Mouse (Mus musculus): ENCODE measurements around the gene Sirpa. TPM values are rescaled to one million over a fixed set of nuclear protein-coding genes. Genes with fewer than 3 reads are reported as not detected.
A peak's percentile ranks its signal among the peaks of the same experiment; 100 is the strongest.

Gene Sirpa
- polyA plus RNA-seq, 1 experiment from 2014 or later: 24.1 TPM

DNA sequence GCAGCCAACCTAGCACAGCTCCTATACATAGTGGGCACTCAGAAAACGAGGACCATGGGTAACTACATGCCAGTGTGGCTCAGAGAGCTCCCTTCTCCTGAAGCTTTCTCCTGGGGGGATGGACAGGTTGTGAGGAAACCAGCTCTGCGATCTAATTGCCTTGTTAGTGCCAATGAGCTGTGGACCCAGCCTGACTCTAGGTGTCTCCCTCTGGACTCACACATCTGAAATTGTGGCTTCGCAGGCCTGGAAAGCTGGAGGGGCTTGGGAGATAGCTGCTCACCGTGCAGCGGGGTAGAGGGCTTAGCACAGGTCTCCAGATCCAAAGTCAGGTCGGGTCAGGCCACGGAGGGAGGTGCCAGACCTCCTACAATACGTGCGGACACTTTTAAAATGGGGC, 5.5 kb downstream of the Sirpa start:
- no peak overlapping the region for H3K4me2 ChIP-seq
- H3K27me3 ChIP-seq: peaks cover 3% of the 10 kb centered on the region; the same call in 1 of the 2 replicates
- H3K4me3 ChIP-seq: no peak overlapping the region
- H3K9ac ChIP-seq: no peak overlapping the region
- H3K27ac ChIP-seq: no peak overlapping the region
- 74% methylated on average over 9 of the region's 9 CpGs for WGBS
- H3K4me1 ChIP-seq: peaks cover 26% of the 10 kb centered on the region
- H3K36me3 ChIP-seq: no peaks in the 10 kb centered on the region
- ATAC-seq (ENCODE audit: insufficient number of reproducible peaks, insufficient read depth, low FRiP score, low TSS enrichment, low read depth): no peak
- H3K9me3 ChIP-seq: no peaks in the 10 kb centered on the region

DNA sequence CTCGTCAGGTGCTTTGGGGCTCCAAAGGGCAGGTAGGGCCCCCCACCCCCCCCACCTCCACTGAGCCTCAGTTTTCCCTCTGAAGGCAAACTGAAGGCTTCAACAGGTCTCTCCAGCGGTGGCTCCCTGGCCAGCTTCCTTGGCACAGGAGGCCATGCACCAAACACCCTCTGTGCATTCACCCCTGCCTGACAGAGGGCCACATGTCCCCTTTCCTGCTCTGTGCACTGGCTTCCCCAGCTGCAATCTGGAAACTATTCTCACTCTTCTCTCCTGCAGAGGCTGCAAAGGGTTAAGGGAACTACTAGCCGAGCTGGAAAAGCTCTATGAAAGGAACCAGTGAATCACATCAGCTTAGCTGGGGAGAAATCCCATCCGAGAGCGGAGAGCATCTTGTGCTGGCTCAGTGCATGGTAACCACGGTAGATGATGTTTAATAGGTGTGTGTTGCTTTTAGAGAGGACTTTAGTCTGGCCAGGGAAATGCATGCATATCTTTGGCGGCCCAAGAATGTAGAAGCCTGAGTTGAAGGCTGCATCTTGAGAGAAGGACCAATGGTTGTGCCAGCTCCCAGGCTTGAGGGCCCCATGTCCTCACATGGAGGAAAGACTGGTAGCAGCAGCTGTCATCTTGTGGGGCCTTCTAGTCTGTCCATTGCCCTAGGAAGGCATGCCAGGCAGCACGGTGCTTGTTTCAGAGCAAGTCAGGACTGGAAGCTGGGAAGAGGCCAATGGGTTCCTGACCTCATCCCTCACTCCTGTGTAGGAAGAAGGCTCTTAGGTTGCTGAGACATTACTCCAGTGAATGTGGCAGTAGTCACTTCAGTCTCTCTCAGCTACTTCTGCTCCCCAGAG, 6.8 kb downstream of the Sirpa start:
- no peak for ATAC-seq (ENCODE audit: insufficient number of reproducible peaks, insufficient read depth, low FRiP score, low TSS enrichment, low read depth)
- no peak overlapping the region for H3K4me2 ChIP-seq
- H3K36me3 ChIP-seq: no peaks in the 10 kb centered on the region
- no peak overlapping the region for H3K4me3 ChIP-seq
- H3K9me3 ChIP-seq: no peaks in the 10 kb centered on the region
- WGBS: 41% methylated on average over 8 of the region's 8 CpGs
- H3K27ac ChIP-seq: no peak overlapping the region
- H3K9ac ChIP-seq: no peak overlapping the region
- H3K4me1 ChIP-seq: peaks cover 15% of the 10 kb centered on the region
- no peaks in the 10 kb centered on the region for H3K27me3 ChIP-seq

DNA sequence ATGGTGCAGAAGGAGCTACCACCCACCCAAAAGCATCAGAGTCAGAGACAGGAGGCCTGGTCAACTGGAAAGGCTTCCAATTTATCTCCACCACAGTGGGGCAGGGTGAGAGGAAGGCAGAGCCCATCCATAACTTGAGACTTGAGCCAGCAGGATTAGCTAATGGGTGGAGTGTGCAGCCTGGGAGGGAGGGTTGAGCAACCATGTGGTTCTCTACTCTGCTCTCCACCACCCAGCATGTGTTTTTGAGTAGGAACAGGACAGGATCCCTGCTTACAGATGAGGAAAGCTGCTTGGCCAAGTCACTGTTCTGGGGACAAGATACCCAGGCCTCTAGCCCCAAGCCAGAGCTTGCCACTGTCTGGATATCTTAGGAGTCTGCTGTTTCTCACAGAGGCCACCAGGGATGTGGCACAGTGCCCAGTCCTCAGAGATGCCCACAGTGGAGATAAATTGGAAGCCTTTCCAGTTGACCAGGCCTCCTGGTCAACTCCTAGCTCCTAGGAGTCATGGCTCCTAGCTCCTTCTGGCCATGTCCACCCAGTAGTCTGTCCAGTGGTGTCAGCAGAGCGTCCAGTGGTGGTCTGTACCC, 8.5 kb downstream of the Sirpa start:
- Histone ChIP-seq H3K4me3 (no peak overlapping the region), H3K36me3 (no peaks in the 10 kb centered on the region), H3K27ac (no peak overlapping the region), H3K9me3 (no peaks in the 10 kb centered on the region), H3K27me3 (no peaks in the 10 kb centered on the region), H3K4me1 (peaks cover 11% of the 10 kb centered on the region), H3K4me2 (no peak overlapping the region), H3K9ac (no peak overlapping the region)
- 83% methylated on average over 1 of the region's 1 CpGs for WGBS
- ATAC-seq (ENCODE audit: insufficient number of reproducible peaks, insufficient read depth, low FRiP score, low TSS enrichment, low read depth): no peak

DNA sequence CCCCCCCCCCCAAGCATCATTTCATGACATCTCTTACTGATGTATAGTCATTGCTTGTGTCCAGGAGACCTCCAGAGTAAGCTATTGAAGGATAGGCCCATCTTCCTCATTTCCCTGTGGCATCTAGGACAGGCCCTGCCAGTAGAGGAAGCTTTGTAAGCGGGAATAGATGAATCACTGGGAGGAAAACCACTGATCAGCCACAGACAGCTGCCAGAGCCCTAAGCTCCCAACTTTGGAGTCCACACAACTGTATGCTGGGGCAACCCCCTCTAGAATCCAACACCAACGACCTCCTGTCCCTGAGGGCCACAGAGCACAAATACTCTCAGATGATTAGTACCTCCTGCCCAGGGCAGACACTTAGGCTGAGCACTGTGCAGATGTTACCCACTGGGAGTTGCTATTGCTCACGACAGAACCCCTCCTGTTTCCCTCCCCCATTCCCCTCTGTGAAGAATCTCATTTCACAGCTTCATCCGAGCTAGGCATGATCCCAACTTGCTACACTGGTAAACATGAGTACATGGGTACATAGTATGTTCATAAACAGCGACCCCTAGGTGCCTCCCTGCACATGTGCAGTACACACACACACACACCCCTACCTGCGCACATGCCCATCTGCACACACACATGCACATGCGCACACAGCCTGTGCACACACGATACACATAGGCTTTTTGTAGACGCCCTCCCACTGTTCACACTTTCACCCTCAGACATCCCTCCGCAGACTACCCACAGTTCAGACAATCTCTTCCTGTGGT, 9.4 kb downstream of the Sirpa start:
- no peak for ATAC-seq (ENCODE audit: insufficient number of reproducible peaks, insufficient read depth, low FRiP score, low TSS enrichment, low read depth)
- 73% methylated on average over 10 of the region's 10 CpGs for WGBS
- Histone ChIP-seq H3K27me3 (no peaks in the 10 kb centered on the region), H3K27ac (no peak overlapping the region), H3K4me2 (no peak overlapping the region), H3K9me3 (no peaks in the 10 kb centered on the region), H3K4me1 (peaks cover 14% of the 10 kb centered on the region), H3K4me3 (no peak overlapping the region), H3K36me3 (no peaks in the 10 kb centered on the region), H3K9ac (no peak overlapping the region)

DNA sequence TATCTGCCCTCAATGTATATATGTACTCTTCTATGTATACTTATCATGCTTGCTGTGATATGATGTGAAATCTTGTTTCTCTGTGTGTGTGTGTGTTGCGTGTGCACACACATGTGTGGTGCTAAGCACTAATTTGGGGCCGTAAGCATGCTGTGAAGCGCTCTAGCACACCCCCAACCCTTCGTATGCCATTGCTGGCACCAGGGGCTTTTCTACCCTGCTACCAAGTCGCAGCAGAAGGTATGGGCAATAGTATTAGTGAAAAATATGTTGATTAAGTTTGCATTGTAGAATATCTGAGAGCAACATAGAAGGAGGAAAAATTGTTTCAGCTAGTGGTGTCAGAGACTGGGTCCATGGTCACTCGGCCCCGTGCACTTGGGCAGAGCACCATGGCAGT, 10.2 kb downstream of the Sirpa start:
- no peaks in the 10 kb centered on the region for H3K27me3 ChIP-seq
- ATAC-seq (ENCODE audit: insufficient number of reproducible peaks, insufficient read depth, low FRiP score, low TSS enrichment, low read depth): no peak
- no peak overlapping the region for H3K4me3 ChIP-seq
- no peaks in the 10 kb centered on the region for H3K9me3 ChIP-seq
- no peak overlapping the region for H3K9ac ChIP-seq
- 93% methylated on average over 7 of the region's 7 CpGs for WGBS
- H3K4me1 ChIP-seq: peaks cover 14% of the 10 kb centered on the region
- H3K27ac ChIP-seq: no peak overlapping the region
- H3K36me3 ChIP-seq: no peaks in the 10 kb centered on the region
- H3K4me2 ChIP-seq: no peak overlapping the region

DNA sequence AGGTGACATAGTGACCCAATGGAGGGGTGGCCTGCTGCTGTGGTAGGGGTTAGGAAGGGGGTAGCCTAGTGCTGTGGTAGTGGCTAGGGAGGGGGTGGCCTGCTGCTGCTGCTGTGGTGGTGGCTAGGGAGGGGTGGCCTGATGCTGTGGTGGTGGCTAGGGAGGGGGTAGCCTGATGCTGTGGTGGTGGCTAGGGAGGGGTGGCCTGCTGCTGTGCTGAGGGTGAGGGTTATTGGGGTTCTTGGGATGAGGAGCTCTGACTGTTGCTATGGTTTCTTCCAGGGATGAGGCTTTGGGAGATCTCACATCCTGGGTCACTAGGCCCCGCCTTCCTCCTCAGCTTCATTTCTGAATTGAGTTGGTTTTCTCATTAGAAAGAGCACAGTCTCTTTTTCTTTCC, 10.9 kb downstream of the Sirpa start:
- Histone ChIP-seq H3K27ac (no peak overlapping the region), H3K4me1 (peaks cover 14% of the 10 kb centered on the region), H3K9ac (no peak overlapping the region), H3K4me2 (no peak overlapping the region), H3K27me3 (no peaks in the 10 kb centered on the region), H3K36me3 (peaks cover 2% of the 10 kb centered on the region; the same call in 1 of the 2 replicates), H3K9me3 (no peaks in the 10 kb centered on the region), H3K4me3 (no peak overlapping the region)
- ATAC-seq (ENCODE audit: insufficient number of reproducible peaks, insufficient read depth, low FRiP score, low TSS enrichment, low read depth): peak; percentile 87
- WGBS: 82% methylated on average over 1 of the region's 1 CpGs

DNA sequence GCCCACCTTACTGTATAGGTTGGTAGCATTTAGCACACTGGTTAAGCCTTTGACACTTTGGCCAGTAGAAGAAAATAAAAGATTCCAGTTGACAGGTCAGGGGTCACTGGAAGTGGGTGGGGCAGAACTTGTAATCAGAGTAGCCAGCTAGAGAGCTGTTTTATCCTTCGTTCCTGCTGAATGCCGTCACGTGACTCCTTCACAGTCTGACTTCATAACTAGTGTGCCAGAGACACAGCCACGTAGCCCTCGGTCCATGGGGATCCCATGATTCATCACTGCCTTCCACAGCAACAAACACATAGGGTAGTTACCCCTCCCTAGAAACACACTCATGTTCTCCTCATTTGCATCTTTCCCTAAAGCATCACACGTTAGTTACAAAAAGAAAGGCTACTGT, 11.4 kb downstream of the Sirpa start:
- ATAC-seq (ENCODE audit: insufficient number of reproducible peaks, insufficient read depth, low FRiP score, low TSS enrichment, low read depth): no peak
- Histone ChIP-seq H3K4me1 (peaks cover 12% of the 10 kb centered on the region), H3K27me3 (no peaks in the 10 kb centered on the region), H3K27ac (no peak overlapping the region), H3K9me3 (no peaks in the 10 kb centered on the region), H3K9ac (no peak overlapping the region), H3K4me2 (no peak overlapping the region), H3K4me3 (no peak overlapping the region), H3K36me3 (peaks cover 7% of the 10 kb centered on the region; the same call in 1 of the 2 replicates)
- WGBS: 19% methylated on average over 6 of the region's 6 CpGs

DNA sequence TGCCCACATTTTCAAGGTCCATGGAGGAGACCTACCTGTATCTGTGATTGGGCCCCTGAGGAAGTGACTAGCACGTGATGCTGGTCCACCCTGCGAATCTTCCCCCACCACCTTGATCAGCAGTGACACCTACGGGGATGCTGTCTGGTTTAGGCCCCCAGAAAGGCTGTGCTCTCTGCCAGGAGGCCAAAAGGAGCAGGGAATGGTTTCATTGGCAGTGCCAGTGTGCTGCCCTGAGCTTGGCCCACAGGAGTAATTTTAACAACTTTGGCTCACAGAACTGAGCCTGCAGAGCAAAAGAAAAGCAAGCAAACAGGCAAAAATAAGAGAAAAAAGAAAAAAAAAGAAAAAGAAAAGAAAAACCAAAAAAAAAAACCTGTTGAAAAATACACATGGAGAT, 13.2 kb downstream of the Sirpa start:
- no peaks in the 10 kb centered on the region for H3K27me3 ChIP-seq
- no peak overlapping the region for H3K4me3 ChIP-seq
- WGBS: 79% methylated on average over 3 of the region's 3 CpGs
- peaks cover 22% of the 10 kb centered on the region for H3K36me3 ChIP-seq
- H3K4me1 ChIP-seq: 0 out of 2 replicates have a peak, but pooled peaks cover 2% of the 10 kb centered on the region
- ATAC-seq (ENCODE audit: insufficient number of reproducible peaks, insufficient read depth, low FRiP score, low TSS enrichment, low read depth): no peak
- H3K9me3 ChIP-seq: no peaks in the 10 kb centered on the region
- no peak overlapping the region for H3K9ac ChIP-seq
- H3K4me2 ChIP-seq: no peak overlapping the region
- no peak overlapping the region for H3K27ac ChIP-seq

DNA sequence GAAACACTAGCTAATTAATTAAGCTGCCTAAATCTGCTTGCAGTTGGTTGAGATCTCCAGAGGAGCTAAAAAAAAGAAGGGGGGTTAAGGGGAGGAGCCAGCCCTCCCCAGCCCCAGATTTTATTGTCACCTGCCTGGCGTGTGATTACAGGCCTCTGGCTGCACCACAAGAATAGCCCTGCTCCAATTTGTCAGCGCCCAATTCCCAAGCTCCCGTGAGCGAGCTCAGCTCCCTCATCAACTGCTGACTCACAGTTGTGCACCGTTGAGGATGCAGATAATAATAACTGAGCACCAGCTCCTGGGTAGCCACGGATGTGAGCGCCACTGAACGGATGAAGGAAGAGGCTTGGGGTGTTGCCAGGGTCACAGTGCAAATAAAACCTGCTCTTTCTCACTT, 13.6 kb downstream of the Sirpa start:
- Histone ChIP-seq H3K4me1 (0 out of 2 replicates have a peak, but pooled peaks cover 2% of the 10 kb centered on the region), H3K4me3 (no peak overlapping the region), H3K27me3 (no peaks in the 10 kb centered on the region), H3K36me3 (peaks cover 27% of the 10 kb centered on the region), H3K4me2 (no peak overlapping the region), H3K9me3 (no peaks in the 10 kb centered on the region), H3K27ac (no peak overlapping the region), H3K9ac (no peak overlapping the region)
- 50% methylated on average over 8 of the region's 8 CpGs for WGBS
- ATAC-seq (ENCODE audit: insufficient number of reproducible peaks, insufficient read depth, low FRiP score, low TSS enrichment, low read depth): no peak

DNA sequence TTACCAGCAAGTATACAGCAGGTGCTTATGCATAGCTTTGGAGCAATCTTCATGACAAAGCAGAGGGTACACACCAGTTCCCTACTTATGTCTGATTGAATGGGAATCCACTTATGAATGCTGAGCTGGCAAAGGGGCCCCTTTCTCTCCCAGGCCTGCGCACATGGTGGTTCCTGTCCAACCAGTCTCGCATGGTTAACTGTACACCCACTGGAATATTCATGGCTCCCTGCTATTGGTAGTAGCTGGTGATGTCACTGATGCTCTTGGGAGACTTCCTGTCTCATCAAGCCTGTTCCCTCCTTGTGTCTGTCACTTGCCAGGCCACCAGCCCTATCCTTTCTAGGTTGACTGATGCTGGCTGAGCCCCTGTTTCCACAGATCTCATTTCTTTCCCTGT, 14.3 kb downstream of the Sirpa start:
- ATAC-seq (ENCODE audit: insufficient number of reproducible peaks, insufficient read depth, low FRiP score, low TSS enrichment, low read depth): no peak
- H3K36me3 ChIP-seq: peaks cover 29% of the 10 kb centered on the region
- H3K27me3 ChIP-seq: no peaks in the 10 kb centered on the region
- no peak overlapping the region for H3K4me3 ChIP-seq
- no peak overlapping the region for H3K4me2 ChIP-seq
- WGBS: 76% methylated on average over 2 of the region's 2 CpGs
- H3K4me1 ChIP-seq: 0 out of 2 replicates have a peak, but pooled peaks cover 2% of the 10 kb centered on the region
- H3K9ac ChIP-seq: no peak overlapping the region
- H3K9me3 ChIP-seq: no peaks in the 10 kb centered on the region
- no peak overlapping the region for H3K27ac ChIP-seq

DNA sequence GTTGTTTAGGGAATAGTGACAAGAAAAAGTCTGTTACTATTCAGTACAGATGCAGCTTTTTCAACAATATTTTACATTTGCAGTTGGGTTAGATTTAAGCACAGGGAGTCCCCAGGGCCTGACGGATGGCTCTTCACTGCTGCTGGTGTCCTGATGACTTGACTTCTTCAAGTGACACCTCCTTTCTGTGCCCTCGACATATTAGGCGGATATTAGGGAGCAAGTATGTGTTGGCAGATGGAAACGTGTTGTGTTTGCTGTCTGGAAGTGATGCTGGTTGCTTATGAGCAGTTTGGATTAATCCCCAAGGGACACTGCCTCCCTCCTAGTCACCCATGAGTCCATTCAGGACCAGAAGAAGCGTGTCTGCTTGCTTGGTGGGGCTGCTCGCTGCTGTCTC, 21.3 kb downstream of the Sirpa start:
- Histone ChIP-seq H3K36me3 (peaks cover 48% of the 10 kb centered on the region), H3K4me3 (no peak overlapping the region), H3K9me3 (no peaks in the 10 kb centered on the region), H3K4me2 (no peak overlapping the region), H3K9ac (no peak overlapping the region), H3K27me3 (no peaks in the 10 kb centered on the region), H3K27ac (no peak overlapping the region), H3K4me1 (no peaks in the 10 kb centered on the region)
- WGBS: 92% methylated on average over 6 of the region's 6 CpGs
- no peak for ATAC-seq (ENCODE audit: insufficient number of reproducible peaks, insufficient read depth, low FRiP score, low TSS enrichment, low read depth)
